Mouse (Mus musculus) stomach, embryonic 15.5 days (tissue): Measurements from ENCODE around the gene Tgfa. TPM values are rescaled to one million over a fixed set of nuclear protein-coding genes. Genes with fewer than 3 reads are reported as not detected.
A peak's percentile ranks its signal among the peaks of the same experiment; 100 is the strongest.

ENCODE experiments used
- ATAC-seq: fragments of 200-750 bp; cut with Nextera tagmentation; 2 replicates; pipeline ENCODE4 v1.8.0; 2017; ENCODE audit warnings: low read depth, moderate number of reproducible peaks, moderate TSS enrichment; ENCODE audit not compliant: insufficient read depth, low FRiP score
- H3K27ac ChIP-seq: fragments of 300-500 bp; sonication (generic); 2 replicates; pipeline ENCODE4 v1.5.1; 2015; ENCODE audit warnings: mild to moderate bottlenecking, inconsistent platforms
- H3K27me3 ChIP-seq: fragments of 300-500 bp; sonication (generic); replicated peaks from 2 replicates; pipeline ENCODE4 v1.6.1; 2015; ENCODE audit warnings: inconsistent platforms
- H3K36me3 ChIP-seq: fragments of 300-500 bp; sonication (generic); 2 replicates; pipeline ENCODE4 v1.6.1; 2015; ENCODE audit warnings: inconsistent platforms
- H3K4me1 ChIP-seq: fragments of 300-500 bp; sonication (generic); 2 replicates; pipeline ENCODE4 v1.6.1; 2015; ENCODE audit warnings: inconsistent platforms
- H3K4me2 ChIP-seq: fragments of 300-500 bp; sonication (generic); 2 replicates; pipeline ENCODE4 v1.6.1; 2015; ENCODE audit warnings: mild to moderate bottlenecking, inconsistent platforms
- H3K4me3 ChIP-seq: fragments of 300-500 bp; sonication (generic); replicated peaks from 2 replicates; pipeline ENCODE4 v1.5.1; 2015; ENCODE audit warnings: inconsistent platforms
- H3K9ac ChIP-seq: fragments of 300-500 bp; sonication (generic); 2 replicates; pipeline ENCODE4 v1.6.1; 2015; ENCODE audit warnings: inconsistent platforms
- H3K9me3 ChIP-seq: fragments of 300-500 bp; sonication (generic); 2 replicates; pipeline ENCODE4 v1.6.1; 2016; ENCODE audit warnings: inconsistent platforms
- WGBS: fragments of 180-500 bp; shearing (Covaris S2); methylation state at CpG from one replicate; pipeline ENCODE4 v1.1.7; 2015; 5-methylcytosine and 5-hydroxymethylcytosine counted together
- polyA plus RNA-seq: library from polyadenylated mRNA; unstranded; fragments of >200 nt; fragmentation: Nextera tagmentation; extraction: Ambion mirVana; gene quantifications from 2 replicates; pipeline ENCODE4 v1.2.1, GENCODE M21; 2015

Gene Tgfa
- polyA plus RNA-seq, 1 experiment from 2014 or later, result 5.6 TPM

DNA sequence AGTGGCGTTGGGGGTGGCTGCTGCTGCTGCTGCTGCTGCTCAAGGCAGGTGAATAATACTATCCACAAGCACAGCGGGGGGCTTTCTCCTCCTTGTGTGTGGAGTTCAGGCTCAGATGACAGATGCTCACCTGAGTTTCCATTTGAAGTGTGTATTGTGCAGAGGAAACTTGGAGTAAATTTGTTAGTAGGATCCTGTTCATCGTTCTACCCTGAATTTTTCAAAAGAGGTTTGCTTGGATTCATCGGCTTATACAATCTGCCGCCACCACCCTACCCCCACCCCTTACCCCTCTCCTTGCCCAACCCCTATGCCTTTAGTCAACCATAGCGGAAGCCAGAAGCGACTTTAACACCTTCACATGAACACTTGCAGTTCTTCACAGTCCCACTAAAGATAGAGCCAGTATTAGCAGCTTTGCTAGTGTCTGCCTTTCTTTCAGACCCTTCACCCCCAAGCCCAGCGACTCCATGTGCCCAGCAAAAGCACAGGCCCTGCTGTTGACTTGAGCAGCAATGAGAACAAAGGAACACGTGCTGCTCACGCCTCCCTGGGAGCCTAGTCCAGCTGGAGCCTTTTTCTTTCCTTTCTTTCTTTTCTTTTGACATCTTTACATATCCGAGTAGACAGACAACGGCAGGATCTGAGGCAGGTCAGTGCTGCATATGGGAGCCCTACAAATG is 16.2 kb downstream of the Tgfa start:
- WGBS, result 67% methylated on average over 12 of the region's 12 CpGs
- no peak overlapping the region for H3K27ac ChIP-seq

GRCm38 (mm10) chr6:86212871-86213640 is 18.0 kb downstream of the Tgfa start:
- ATAC-seq, result no peak
- Histone ChIP-seq H3K4me3 (no peak overlapping the region), H3K4me1 (peaks cover 3% of the 10 kb centered on the region; the same call in 1 of the 2 replicates), H3K9me3 (no peaks in the 10 kb centered on the region), H3K27me3 (no peaks in the 10 kb centered on the region), H3K27ac (no peak overlapping the region), H3K9ac (no peak overlapping the region), H3K4me2 (no peak overlapping the region), H3K36me3 (no peaks in the 10 kb centered on the region)
- 59% methylated on average over 3 of the region's 3 CpGs for WGBS

More for the DNA sequence above, 16.2 kb downstream of the Tgfa start:
- no peak for ATAC-seq
- Histone ChIP-seq H3K9ac (no peak overlapping the region), H3K4me2 (no peak overlapping the region), H3K9me3 (no peaks in the 10 kb centered on the region), H3K27me3 (no peaks in the 10 kb centered on the region), H3K4me1 (peaks cover 3% of the 10 kb centered on the region; the same call in 1 of the 2 replicates), H3K36me3 (no peaks in the 10 kb centered on the region), H3K4me3 (no peak overlapping the region)

DNA sequence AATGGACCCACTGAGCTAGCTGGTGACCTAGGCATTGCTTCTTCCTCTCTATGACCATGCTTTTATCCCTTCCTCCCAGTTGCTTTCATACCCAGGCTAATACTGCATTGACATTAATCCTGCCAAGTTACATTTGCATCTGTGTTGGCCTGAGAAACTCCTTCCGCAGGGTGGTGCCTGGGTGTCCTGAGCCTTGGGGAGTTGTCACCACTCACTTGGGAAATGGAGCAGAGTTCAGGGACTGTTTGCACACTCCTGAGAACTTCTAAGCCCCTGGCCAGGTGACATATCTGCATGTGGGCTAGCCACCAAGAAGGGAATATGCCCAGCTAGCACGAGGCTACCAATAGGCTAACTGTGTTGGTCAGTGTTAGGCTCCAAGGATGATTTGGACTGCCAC is 23.0 kb downstream of the Tgfa start:
- Histone ChIP-seq H3K36me3 (no peaks in the 10 kb centered on the region), H3K4me2 (no peak overlapping the region), H3K27me3 (no peaks in the 10 kb centered on the region), H3K4me1 (peaks cover 18% of the 10 kb centered on the region; the same call in 1 of the 2 replicates), H3K4me3 (no peak overlapping the region), H3K27ac (peak overlapping the region; percentile 76; the same call in 1 of the 2 replicates), H3K9ac (no peak overlapping the region), H3K9me3 (no peaks in the 10 kb centered on the region)
- no peak for ATAC-seq
- 76% methylated on average over 2 of the region's 2 CpGs for WGBS

- Histone ChIP-seq H3K4me2 (no peak overlapping the region), H3K36me3 (no peaks in the 10 kb centered on the region), H3K27me3 (no peaks in the 10 kb centered on the region), H3K9me3 (no peaks in the 10 kb centered on the region), H3K27ac (peak overlapping the region; percentile 76; the same call in 1 of the 2 replicates), H3K4me3 (no peak overlapping the region), H3K4me1 (peaks cover 18% of the 10 kb centered on the region), H3K9ac (no peak overlapping the region)
- 81% methylated on average over 4 of the region's 4 CpGs for WGBS
- ATAC-seq, result no peak
Observed at GRCm38 (mm10) chr6:86218739-86219138, 23.7 kb downstream of the Tgfa start.

- no peak for ATAC-seq
- H3K9ac ChIP-seq, result no peak overlapping the region
- H3K27me3 ChIP-seq, result no peaks in the 10 kb centered on the region
- peak overlapping the region; percentile 76 for H3K27ac ChIP-seq
- peaks cover 18% of the 10 kb centered on the region for H3K4me1 ChIP-seq
- 52% methylated on average over 5 of the region's 5 CpGs for WGBS
- H3K4me2 ChIP-seq, result no peak overlapping the region
- H3K4me3 ChIP-seq, result no peak overlapping the region
- no peaks in the 10 kb centered on the region for H3K36me3 ChIP-seq
- H3K9me3 ChIP-seq, result no peaks in the 10 kb centered on the region
Observed at GRCm38 (mm10) chr6:86219494-86219893, 24.5 kb downstream of the Tgfa start.

- Histone ChIP-seq H3K4me1 (peaks cover 18% of the 10 kb centered on the region), H3K9me3 (no peaks in the 10 kb centered on the region), H3K9ac (no peak overlapping the region), H3K4me3 (no peak overlapping the region), H3K36me3 (no peaks in the 10 kb centered on the region), H3K27ac (peak overlapping the region; percentile 76), H3K27me3 (no peaks in the 10 kb centered on the region), H3K4me2 (no peak overlapping the region)
- no peak for ATAC-seq
- 50% methylated on average over 4 of the region's 4 CpGs for WGBS
Observed at GRCm38 (mm10) chr6:86220171-86220570, 25.1 kb downstream of the Tgfa start.

GRCm38 (mm10) chr6:86222381-86222780 is 27.4 kb downstream of the Tgfa start:
- peak overlapping the region; percentile 71 for H3K27ac ChIP-seq
- no peak overlapping the region for H3K4me3 ChIP-seq
- H3K4me2 ChIP-seq, result no peak overlapping the region
- H3K36me3 ChIP-seq, result no peaks in the 10 kb centered on the region
- WGBS, result 24% methylated on average over 7 of the region's 7 CpGs
- H3K9me3 ChIP-seq, result no peaks in the 10 kb centered on the region
- ATAC-seq, result peak; percentile 83
- peaks cover 18% of the 10 kb centered on the region for H3K4me1 ChIP-seq
- no peak overlapping the region for H3K9ac ChIP-seq
- no peaks in the 10 kb centered on the region for H3K27me3 ChIP-seq

- no peak overlapping the region for H3K9ac ChIP-seq
- H3K4me2 ChIP-seq, result no peak overlapping the region
- H3K27me3 ChIP-seq, result no peaks in the 10 kb centered on the region
- H3K27ac ChIP-seq, result no peak overlapping the region
- no peaks in the 10 kb centered on the region for H3K9me3 ChIP-seq
- H3K4me1 ChIP-seq, result peaks cover 3% of the 10 kb centered on the region; the same call in 1 of the 2 replicates
- no peak for ATAC-seq
- no peaks in the 10 kb centered on the region for H3K36me3 ChIP-seq
- no peak overlapping the region for H3K4me3 ChIP-seq
Observed at GRCm38 (mm10) chr6:86225604-86226003, 30.6 kb downstream of the Tgfa start.

- Histone ChIP-seq H3K9me3 (no peaks in the 10 kb centered on the region), H3K27me3 (no peaks in the 10 kb centered on the region), H3K4me2 (no peak overlapping the region), H3K4me3 (no peak overlapping the region), H3K9ac (no peak overlapping the region), H3K4me1 (peaks cover 5% of the 10 kb centered on the region), H3K27ac (no peak overlapping the region), H3K36me3 (no peaks in the 10 kb centered on the region)
- ATAC-seq, result no peak
- WGBS, result 81% methylated on average over 5 of the region's 5 CpGs
Observed at GRCm38 (mm10) chr6:86232367-86232766, 37.3 kb downstream of the Tgfa start.

GRCm38 (mm10) chr6:86233512-86234430 is 38.7 kb downstream of the Tgfa start:
- no peaks in the 10 kb centered on the region for H3K36me3 ChIP-seq
- no peaks in the 10 kb centered on the region for H3K9me3 ChIP-seq
- H3K9ac ChIP-seq, result no peak overlapping the region
- peaks cover 5% of the 10 kb centered on the region for H3K4me1 ChIP-seq
- WGBS, result 30% methylated on average over 13 of the region's 13 CpGs
- no peak overlapping the region for H3K4me3 ChIP-seq
- peak overlapping the region; percentile 73 for H3K27ac ChIP-seq
- no peaks in the 10 kb centered on the region for H3K27me3 ChIP-seq
- ATAC-seq, result peak; percentile 82
- no peak overlapping the region for H3K4me2 ChIP-seq

GRCm38 (mm10) chr6:86244866-86245265 is 49.8 kb downstream of the Tgfa start:
- H3K4me3 ChIP-seq, result no peak overlapping the region
- no peaks in the 10 kb centered on the region for H3K27me3 ChIP-seq
- no peak for ATAC-seq
- no peaks in the 10 kb centered on the region for H3K4me1 ChIP-seq
- H3K9ac ChIP-seq, result no peak overlapping the region
- H3K9me3 ChIP-seq, result no peaks in the 10 kb centered on the region
- H3K27ac ChIP-seq, result no peak overlapping the region
- H3K36me3 ChIP-seq, result no peaks in the 10 kb centered on the region
- WGBS, result 47% methylated on average over 3 of the region's 3 CpGs
- H3K4me2 ChIP-seq, result no peak overlapping the region
